Comparison of ENCODE assay signal across 26 mouse cellular contexts in the genomic region with DNA sequence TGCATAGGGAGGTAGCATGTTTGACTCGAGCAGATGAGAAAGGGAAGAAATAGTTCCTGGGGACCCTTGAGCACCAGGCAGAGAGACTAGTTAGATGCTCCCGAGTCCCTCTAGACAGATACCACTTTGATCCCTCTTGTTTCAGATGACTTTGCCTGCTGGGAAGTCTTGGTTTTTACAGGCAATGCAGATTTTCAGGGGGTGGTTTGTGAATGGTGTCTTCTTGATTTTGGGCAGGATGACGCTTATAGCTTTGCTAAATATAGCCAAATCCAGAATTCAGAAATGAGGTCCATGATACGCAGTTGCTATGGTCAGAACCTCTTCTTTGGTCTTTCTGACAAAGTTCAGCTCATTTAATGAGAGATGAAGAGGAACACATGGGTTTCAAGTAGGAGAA. TPM values are rescaled to one million over a fixed set of nuclear protein-coding genes. Genes with fewer than 3 reads are reported as not detected.
DNase-seq lines count a peak whose midpoint lies in the region; ATAC-seq and TF ChIP-seq lines count a peak whose summit lies in the region.
"Had no signal": no experiment of that assay in that cellular context is flagged by ENCODE, and none has a peak within 500 bp of the region (broad histone marks: within the 10 kb centered on the region; RNA-seq: fewer than 3 reads in every experiment).

No protein-coding gene starts in this region.

- H3K9ac ChIP-seq in midbrain, embryonic 13.5 days (replicated peaks), result 0 out of 2 replicates have a peak overlapping the region, but pooled peaks have one; percentile 1
- no peak overlapping the region for H3K9ac ChIP-seq in stomach, postnatal 0 days (ENCODE audit: low read length)
- H3K9ac ChIP-seq: embryonic facial prominence, embryonic 12.5 days; forebrain, embryonic 12.5 days had no signal

- H3K4me1 ChIP-seq in midbrain, embryonic 13.5 days (replicated peaks), result peaks cover 48% of the 10 kb centered on the region
- peaks cover 26% of the 10 kb centered on the region for H3K4me1 ChIP-seq in midbrain, embryonic 10.5 days
- H3K4me1 ChIP-seq in stomach, postnatal 0 days (replicated peaks; ENCODE audit: control insufficient read depth, insufficient read depth), result peaks cover 4% of the 10 kb centered on the region

- H3K4me2 ChIP-seq in midbrain, embryonic 13.5 days (replicated peaks), result no peak overlapping the region
- H3K4me2 ChIP-seq in stomach, postnatal 0 days (replicated peaks; ENCODE audit: low read depth), result no peak overlapping the region
- H3K4me2 ChIP-seq: embryonic facial prominence, embryonic 12.5 days; forebrain, embryonic 12.5 days had no signal

- ATAC-seq in frontal cortex, adult (ENCODE audit: low TSS enrichment), result peak; percentile 21; the same call in 1 of the 2 replicates
- ATAC-seq in midbrain, embryonic 13.5 days, result no peak
- no peak for ATAC-seq in stomach, postnatal 0 days (ENCODE audit: low FRiP score, low TSS enrichment)
- ATAC-seq: activated CD4-positive, CD25-positive, alpha-beta regulatory T cell, adult 4 months; CD4-positive, CD25-positive, alpha-beta regulatory T cell, adult 4 months; forebrain, embryonic 14.5 days; forebrain, embryonic 16.5 days; Patski had no signal

- H3K27me3 ChIP-seq in midbrain, embryonic 13.5 days, result no peaks in the 10 kb centered on the region
- H3K27me3 ChIP-seq in midbrain, embryonic 10.5 days (ENCODE audit: low read depth, poor library complexity, severe bottlenecking), result no peaks in the 10 kb centered on the region
- H3K27me3 ChIP-seq in stomach, postnatal 0 days (ENCODE audit: control insufficient read depth, insufficient read depth, low read length), result no peaks in the 10 kb centered on the region
- H3K27me3 ChIP-seq: CH12.LX; embryonic facial prominence, embryonic 12.5 days; forebrain, embryonic 12.5 days; Patski had no signal

- no peaks in the 10 kb centered on the region for H3K9me3 ChIP-seq in midbrain, embryonic 13.5 days
- no peaks in the 10 kb centered on the region for H3K9me3 ChIP-seq in midbrain, embryonic 10.5 days (replicated peaks)
- no peaks in the 10 kb centered on the region for H3K9me3 ChIP-seq in stomach, postnatal 0 days (ENCODE audit: control insufficient read depth, low read length)
- H3K9me3 ChIP-seq: embryonic facial prominence, embryonic 10.5 days; embryonic facial prominence, embryonic 12.5 days; forebrain, embryonic 12.5 days; G1E had no signal

- peak overlapping the region; percentile 61 for H3K27ac ChIP-seq in layer of hippocampus, adult 2 months
- H3K27ac ChIP-seq in midbrain, embryonic 13.5 days, result no peak overlapping the region
- H3K27ac ChIP-seq in midbrain, embryonic 10.5 days (replicated peaks), result no peak overlapping the region
- H3K27ac ChIP-seq in stomach, postnatal 0 days (replicated peaks), result no peak overlapping the region; the same call in 1 of the 2 replicates
- H3K27ac ChIP-seq: embryonic facial prominence, embryonic 10.5 days; embryonic facial prominence, embryonic 12.5 days; forebrain, embryonic 12.5 days had no signal

- peak overlapping the region; percentile 4; the same call in 1 of the 2 replicates for H3K4me3 ChIP-seq in layer of hippocampus, adult 2 months
- no peak overlapping the region for H3K4me3 ChIP-seq in midbrain, embryonic 13.5 days (replicated peaks)
- H3K4me3 ChIP-seq in midbrain, embryonic 10.5 days, result no peak overlapping the region
- no peak overlapping the region for H3K4me3 ChIP-seq in stomach, postnatal 0 days (ENCODE audit: low read depth, low read length)
- H3K4me3 ChIP-seq: embryonic facial prominence, embryonic 10.5 days; embryonic facial prominence, embryonic 12.5 days; forebrain, embryonic 12.5 days had no signal

- WGBS in midbrain, embryonic 13.5 days, result 90% methylated on average over 4 of the region's 4 CpGs
- WGBS in midbrain, embryonic 10.5 days, result 91% methylated on average over 4 of the region's 4 CpGs
- WGBS in stomach, postnatal 0 days, result 75% methylated on average over 4 of the region's 4 CpGs

- no peak for DNase-seq in frontal cortex, postnatal 36 days (ENCODE audit: low spot score in 2 of 2)
- no peak for DNase-seq in layer of hippocampus, adult 2 months (ENCODE audit: low spot score in 2 of 2)
- DNase-seq in layer of hippocampus, adult 9-10 months (ENCODE audit: low spot score), result no peak
- DNase-seq in midbrain, embryonic 10.5 days (ENCODE audit: low spot score), result no peak
- peak; percentile 60 for DNase-seq in telencephalon, adult 2 months (ENCODE audit: low read depth, low spot score)
- DNase-seq in stomach, postnatal 0 days (ENCODE audit: low spot score), result no peak
- DNase-seq: adrenal gland, adult 8-10 months; adrenal gland, postnatal 14 days; adrenal gland, postnatal 36 days; B cell, adult 2 months; cerebellum, adult 11 months; cerebellum, adult 8-10 months; cerebellum, postnatal 14 days; cerebellum, postnatal 36 days had no signal

- peaks cover 25% of the 10 kb centered on the region for H3K36me3 ChIP-seq in midbrain, embryonic 13.5 days
- H3K36me3 ChIP-seq in midbrain, embryonic 10.5 days, result peaks cover 25% of the 10 kb centered on the region
- H3K36me3 ChIP-seq in stomach, postnatal 0 days (ENCODE audit: control insufficient read depth, insufficient read depth, low read length), result no peaks in the 10 kb centered on the region; the same call in none of the 2 replicates
- H3K36me3 ChIP-seq: forebrain, embryonic 12.5 days had no signal

- no peak for TF ChIP-seq CTCF in layer of hippocampus, adult 2 months (conservative IDR thresholded peaks at IDR 0.05)
- TF ChIP-seq CTCF in stomach, postnatal 0 days (IDR thresholded peaks at IDR 0.05; ENCODE audit: low read depth), result no peak

- TF ChIP-seq EP300 in stomach, postnatal 0 days (optimal IDR thresholded peaks at IDR 0.05), result no peak

RNA-seq across cellular contexts. Expression of gene Aak1, which starts 5.6 kb away (rescaled TPM):
- 100 to 1,000 TPM; 445 to 462 TPM for total RNA-seq in layer of hippocampus, adult 2 months (2021)
- polyA plus RNA-seq in midbrain, embryonic 13.5 days (2015; fragmentation: Nextera tagmentation; extraction: Ambion mirVana), result 32.1 and 34.4 TPM in 2 replicates
- polyA plus RNA-seq in midbrain, embryonic 10.5 days (2016; fragmentation: Nextera tagmentation; extraction: Ambion mirVana), result 10.2 and 15.4 TPM in 2 replicates
- polyA plus RNA-seq in stomach, postnatal 0 days (2015; fragmentation: Nextera tagmentation; extraction: Ambion mirVana), result 5.6 and 5.8 TPM in 2 replicates
